Mouse (Mus musculus): ENCODE data around the gene Miga2.

DNA sequence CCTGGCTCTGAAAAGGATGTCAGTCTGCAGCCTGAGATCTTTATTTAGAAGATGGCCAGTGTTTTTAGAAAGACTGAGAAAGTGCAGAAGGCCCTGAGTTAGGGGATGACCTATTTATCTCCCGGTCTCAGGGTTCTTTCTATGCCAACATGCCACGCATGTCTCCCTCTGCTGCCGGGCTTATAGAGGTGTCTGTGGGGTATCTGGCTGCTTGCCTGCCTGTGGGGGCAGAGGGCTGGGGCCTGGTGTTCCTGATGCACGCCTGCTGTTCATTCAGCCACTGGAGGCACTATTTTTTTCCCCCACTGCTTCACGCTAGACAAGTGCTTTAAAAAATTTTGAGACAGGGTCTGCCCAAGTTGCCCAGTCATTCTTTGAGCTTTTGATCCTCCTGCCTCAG is 2.2 kb downstream of the Miga2 start:
- TF ChIP-seq CTCF (IDR thresholded peaks at IDR 0.05; ENCODE audit: insufficient read depth, low read depth, low read length) (no peak), POLR2A (IDR thresholded peaks at IDR 0.05; ENCODE audit: insufficient read depth, low read depth, low read length) (no peak)

All from olfactory bulb, adult 2 months (tissue).